Mouse (Mus musculus) yolk sac, embryonic 10.5 days (tissue): ENCODE data around the gene Clasrp.

Experiments
- DNase-seq: peaks from one replicate; pipeline ENCODE4 v3.0.0-alpha.2; 2017; ENCODE audit warnings: low spot score

Gene Clasrp

DNA sequence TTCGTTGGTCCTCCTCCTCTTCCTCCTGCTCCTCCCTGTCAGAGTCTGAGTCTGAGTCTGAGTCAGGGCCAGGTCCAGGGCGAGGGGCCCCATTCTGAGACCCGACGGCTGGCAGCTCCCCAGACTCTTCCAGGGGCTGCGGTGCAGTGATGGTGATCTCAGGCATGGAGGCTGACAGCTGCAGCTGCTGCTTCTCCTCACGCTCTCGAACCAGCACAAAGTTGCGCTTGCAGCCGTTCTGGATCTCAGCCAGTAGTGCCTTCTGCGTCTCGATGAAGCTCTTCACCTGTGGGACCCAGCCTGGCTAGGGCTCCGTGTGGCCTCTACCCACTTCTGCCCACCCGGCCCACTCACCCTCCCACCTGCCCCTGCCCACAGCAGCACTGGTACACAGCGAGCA is 72.0 kb downstream of the Clasrp start:
- DNase-seq, result no peak

DNA sequence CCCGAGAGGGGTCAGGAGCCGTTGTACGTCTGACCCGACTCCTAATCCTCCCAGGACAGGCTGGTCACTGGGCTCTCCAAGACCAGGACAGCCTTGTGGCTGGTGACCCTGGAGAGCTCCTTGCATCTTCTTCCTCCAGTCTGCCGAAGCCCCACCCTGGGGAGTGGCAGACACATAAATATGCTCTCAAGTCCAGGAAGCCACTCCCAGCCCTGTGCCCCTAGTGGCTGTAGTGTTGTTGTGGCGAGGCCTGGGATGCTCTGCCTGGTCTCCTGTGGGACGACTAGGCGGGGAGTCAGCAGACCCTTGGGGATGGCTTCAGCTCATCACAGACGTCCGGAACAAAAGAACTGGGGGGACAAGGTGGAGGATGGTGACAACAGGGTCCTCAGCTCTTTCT is 73.2 kb downstream of the Clasrp start:
- no peak for DNase-seq
